Mouse (Mus musculus): ENCODE measurements around the gene A730061H03Rik. TPM values are rescaled to one million over a fixed set of nuclear protein-coding genes. Genes with fewer than 3 reads are reported as not detected.

Gene A730061H03Rik
- polyA plus RNA-seq, 1 experiment from 2014 or later: 1.9 TPM

- Histone ChIP-seq H3K27ac (peak within 1 kb of the TSS; percentile 94), H3K9me3 (replicated peaks) (no peaks in the 10 kb centered on the region), H3K36me3 (peaks cover 51% of the 10 kb centered on the region), H3K27me3 (replicated peaks) (no peaks in the 10 kb centered on the region), H3K9ac (peak within 1 kb of the TSS; percentile 92), H3K4me1 (peaks cover 66% of the 10 kb centered on the region), H3K4me3 (peak within 1 kb of the TSS; percentile 82), H3K4me2 (peak within 1 kb of the TSS; percentile 93)
- peak; percentile 86 for ATAC-seq
- WGBS (ENCODE audit: insufficient replicate concordance): under 1% methylated on average over 22 of the region's 22 CpGs
Measured at GRCm38 (mm10) chr14:55590748-55591330, 30.6 kb upstream of the A730061H03Rik start, which contains the start of gene Psme2. Psme2 (minus strand) TSS chr14:55591113.

- no peak for ATAC-seq
- Histone ChIP-seq H3K27me3 (replicated peaks) (no peaks in the 10 kb centered on the region), H3K4me3 (peak overlapping the region; percentile 82), H3K27ac (peak overlapping the region; percentile 94), H3K4me2 (peak overlapping the region; percentile 93), H3K9me3 (replicated peaks) (no peaks in the 10 kb centered on the region), H3K36me3 (peaks cover 42% of the 10 kb centered on the region), H3K4me1 (peaks cover 74% of the 10 kb centered on the region), H3K9ac (peak overlapping the region; percentile 92)
- 71% methylated on average over 11 of the region's 11 CpGs for WGBS (ENCODE audit: insufficient replicate concordance)
Measured at GRCm38 (mm10) chr14:55589771-55590448, 29.7 kb upstream of the A730061H03Rik start.

- no peak overlapping the region for H3K4me3 ChIP-seq
- WGBS (ENCODE audit: insufficient replicate concordance): 89% methylated on average over 5 of the region's 5 CpGs
- H3K27ac ChIP-seq: no peak overlapping the region; the same call in 1 of the 2 replicates
- H3K27me3 ChIP-seq (replicated peaks): no peaks in the 10 kb centered on the region
- peak overlapping the region; percentile 93; the same call in 1 of the 2 replicates for H3K4me2 ChIP-seq
- H3K9ac ChIP-seq: no peak overlapping the region
- H3K4me1 ChIP-seq: peaks cover 80% of the 10 kb centered on the region
- ATAC-seq: no peak
- H3K9me3 ChIP-seq (replicated peaks): no peaks in the 10 kb centered on the region
- peaks cover 35% of the 10 kb centered on the region for H3K36me3 ChIP-seq
Measured at GRCm38 (mm10) chr14:55589271-55589670, 29.1 kb upstream of the A730061H03Rik start.

GRCm38 (mm10) chr14:55586149-55586548 is 25.9 kb upstream of the A730061H03Rik start:
- peak overlapping the region; percentile 79 for H3K9ac ChIP-seq
- peaks cover 80% of the 10 kb centered on the region for H3K4me1 ChIP-seq
- 18% methylated on average over 2 of the region's 2 CpGs for WGBS (ENCODE audit: insufficient replicate concordance)
- peak overlapping the region; percentile 97 for H3K27ac ChIP-seq
- H3K9me3 ChIP-seq (replicated peaks): no peaks in the 10 kb centered on the region
- peak overlapping the region; percentile 80 for H3K4me3 ChIP-seq
- H3K36me3 ChIP-seq: peaks cover 42% of the 10 kb centered on the region
- peak overlapping the region; percentile 99 for H3K4me2 ChIP-seq
- ATAC-seq: peak; percentile 54
- no peaks in the 10 kb centered on the region for H3K27me3 ChIP-seq (replicated peaks)

- Histone ChIP-seq H3K4me2 (peak overlapping the region; percentile 99), H3K27me3 (replicated peaks) (no peaks in the 10 kb centered on the region), H3K27ac (peak overlapping the region; percentile 97), H3K9ac (peak overlapping the region; percentile 79), H3K36me3 (peaks cover 48% of the 10 kb centered on the region), H3K9me3 (replicated peaks) (no peaks in the 10 kb centered on the region), H3K4me1 (peaks cover 80% of the 10 kb centered on the region), H3K4me3 (peak overlapping the region; percentile 80)
- WGBS (ENCODE audit: insufficient replicate concordance): 17% methylated on average over 6 of the region's 6 CpGs
- ATAC-seq: peak; percentile 68
Measured at GRCm38 (mm10) chr14:55585566-55585960, 25.4 kb upstream of the A730061H03Rik start.

- H3K9me3 ChIP-seq (replicated peaks): no peaks in the 10 kb centered on the region
- WGBS (ENCODE audit: insufficient replicate concordance): 2% methylated on average over 43 of the region's 43 CpGs
- ATAC-seq: peak; percentile 95
- peaks cover 77% of the 10 kb centered on the region for H3K4me1 ChIP-seq
- peak within 1 kb of the TSS; percentile 80 for H3K4me3 ChIP-seq
- H3K27ac ChIP-seq: peak within 1 kb of the TSS; percentile 97
- peaks cover 54% of the 10 kb centered on the region for H3K36me3 ChIP-seq
- H3K4me2 ChIP-seq: peak within 1 kb of the TSS; percentile 99
- H3K27me3 ChIP-seq (replicated peaks): no peaks in the 10 kb centered on the region
- peak within 1 kb of the TSS; percentile 79 for H3K9ac ChIP-seq
Measured at GRCm38 (mm10) chr14:55584702-55585565, 24.7 kb upstream of the A730061H03Rik start, which contains the start of gene Emc9. Emc9 (minus strand) TSS chr14:55585302.

- H3K9me3 ChIP-seq (replicated peaks): no peaks in the 10 kb centered on the region
- peak overlapping the region; percentile 80 for H3K4me3 ChIP-seq
- peak overlapping the region; percentile 79 for H3K9ac ChIP-seq
- peak overlapping the region; percentile 97 for H3K27ac ChIP-seq
- 22% methylated on average over 5 of the region's 5 CpGs for WGBS (ENCODE audit: insufficient replicate concordance)
- ATAC-seq: no peak
- H3K36me3 ChIP-seq: peaks cover 57% of the 10 kb centered on the region
- H3K4me1 ChIP-seq: peaks cover 77% of the 10 kb centered on the region
- H3K4me2 ChIP-seq: peak overlapping the region; percentile 99
- H3K27me3 ChIP-seq (replicated peaks): no peaks in the 10 kb centered on the region
Measured at GRCm38 (mm10) chr14:55584303-55584701, 24.1 kb upstream of the A730061H03Rik start.

- peaks cover 37% of the 10 kb centered on the region for H3K36me3 ChIP-seq
- peaks cover 77% of the 10 kb centered on the region for H3K4me1 ChIP-seq
- WGBS (ENCODE audit: insufficient replicate concordance): 72% methylated on average over 9 of the region's 9 CpGs
- H3K27me3 ChIP-seq (replicated peaks): no peaks in the 10 kb centered on the region
- H3K9ac ChIP-seq: no peak overlapping the region
- H3K27ac ChIP-seq: peak overlapping the region; percentile 49
- no peak for ATAC-seq
- H3K9me3 ChIP-seq (replicated peaks): no peaks in the 10 kb centered on the region
- H3K4me3 ChIP-seq: no peak overlapping the region
- H3K4me2 ChIP-seq: no peak overlapping the region
Measured at GRCm38 (mm10) chr14:55581981-55582681, 21.9 kb upstream of the A730061H03Rik start.

GRCm38 (mm10) chr14:55580731-55581130 is 20.5 kb upstream of the A730061H03Rik start:
- Histone ChIP-seq H3K4me2 (no peak overlapping the region), H3K9me3 (replicated peaks) (no peaks in the 10 kb centered on the region), H3K9ac (no peak overlapping the region), H3K4me3 (no peak overlapping the region), H3K4me1 (peaks cover 71% of the 10 kb centered on the region), H3K36me3 (peaks cover 34% of the 10 kb centered on the region), H3K27me3 (replicated peaks) (no peaks in the 10 kb centered on the region), H3K27ac (peak overlapping the region; percentile 29; the same call in 1 of the 2 replicates)
- ATAC-seq: no peak
- WGBS (ENCODE audit: insufficient replicate concordance): 87% methylated on average over 16 of the region's 16 CpGs

GRCm38 (mm10) chr14:55579511-55580496 is 19.6 kb upstream of the A730061H03Rik start:
- Histone ChIP-seq H3K9me3 (replicated peaks) (no peaks in the 10 kb centered on the region), H3K4me1 (peaks cover 70% of the 10 kb centered on the region), H3K27me3 (replicated peaks) (no peaks in the 10 kb centered on the region), H3K4me3 (peak overlapping the region; percentile 89), H3K36me3 (peaks cover 34% of the 10 kb centered on the region), H3K9ac (peak overlapping the region; percentile 95; the same call in 1 of the 2 replicates), H3K4me2 (peak overlapping the region; percentile 85), H3K27ac (peak overlapping the region; percentile 56)
- 83% methylated on average over 23 of the region's 23 CpGs for WGBS (ENCODE audit: insufficient replicate concordance)
- ATAC-seq: no peak

Measured in liver, embryonic 12.5 days (tissue).